Mouse (Mus musculus): ENCODE results near the gene Dzip3. TPM values are rescaled to one million over a fixed set of nuclear protein-coding genes. Genes with fewer than 3 reads are reported as not detected.

Gene Dzip3
- 0.67 and 0.72 TPM in 2 replicates for polyA plus RNA-seq (2012; rRNA removed)

GRCm38 (mm10) chr16:48993559-48994342 lies at the start of gene Dzip3, which contains the start of gene Cip2a:
Gene Dzip3 (minus strand): TSS chr16:48994165.
Gene Cip2a (plus strand): TSS chr16:48994185.

Other genes starting within 250 kb of the Dzip3 start
- not detected in 2 replicates for gene Trat1, start 222.1 kb downstream of the Dzip3 start, polyA plus RNA-seq (2012; rRNA removed)
- gene Retnlb, start 177.3 kb downstream of the Dzip3 start, polyA plus RNA-seq (2012; rRNA removed), result 108 and 114 TPM in 2 replicates
- 13.4 and 18.7 TPM in 2 replicates for gene Retnla, start 151.6 kb downstream of the Dzip3 start, polyA plus RNA-seq (2012; rRNA removed)
- 1.6 and 2.9 TPM in 2 replicates for gene Retnlg, start 121.5 kb downstream of the Dzip3 start, polyA plus RNA-seq (2012; rRNA removed)
- 1.4 and 1.7 TPM in 2 replicates for gene Cip2a, start within 50 bp of the Dzip3 start, polyA plus RNA-seq (2012; rRNA removed)
- not detected in 2 replicates for gene Myh15, start 63.3 kb upstream of the Dzip3 start, polyA plus RNA-seq (2012; rRNA removed)

Data from colon, adult 2 months (tissue).